Mouse (Mus musculus) megakaryocyte progenitor cell, adult 5-6 weeks (primary cell): ENCODE data around the gene Defa37. TPM values are rescaled to one million over a fixed set of nuclear protein-coding genes. Genes with fewer than 3 reads are reported as not detected.
"Not testable (repeated sequence)": the region's sequence is repeated elsewhere in the genome, so short reads cannot be mapped to it uniquely, and the experiment has no call there.

Experiments
- ATAC-seq: replicated peaks from 2 replicates; pipeline ENCODE4 v1.8.0; 2016; ENCODE audit warnings: mild to moderate bottlenecking, moderate TSS enrichment, inconsistent platforms; ENCODE audit not compliant: poor library complexity
- total RNA-seq, 2 experiments: library from RNA; stranded (forward) in 1 of 2; stranded (reverse) in 1 of 2; fragments of 157-497, 149-512 nt in 1 of 2; fragments of 200-1000 nt in 1 of 2; gene quantifications; 2 replicates each; pipeline versions ENCODE4 v1.2.3 to v1.2.4; 2015 to 2017

The Defa37 gene
- total RNA-seq (2015) (not detected in 2 replicates), total RNA-seq (2017) (not detected in 2 replicates)

DNA sequence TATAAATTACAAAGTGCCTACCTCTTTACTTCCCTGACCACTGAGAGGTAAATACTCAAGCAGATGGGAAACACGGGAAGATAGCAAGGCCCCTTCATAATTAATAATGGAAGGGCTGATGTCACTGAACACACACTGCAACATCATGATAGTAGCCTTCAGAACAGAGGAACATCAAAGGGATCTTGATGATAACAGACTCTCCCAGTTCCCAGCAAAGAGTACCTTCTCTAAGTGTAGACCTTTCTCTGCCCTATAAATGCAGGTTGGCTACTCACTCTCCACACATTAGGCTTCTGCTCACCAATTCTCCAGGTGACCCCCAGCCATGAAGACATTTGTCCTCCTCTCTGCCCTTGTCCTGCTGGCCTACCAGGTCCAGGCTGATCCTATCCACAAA lies at the start of gene Defa37:
Defa37 (plus strand) TSS at position 301 of the 400 bp plus-strand sequence.
- not testable (repeated sequence) for ATAC-seq

DNA sequence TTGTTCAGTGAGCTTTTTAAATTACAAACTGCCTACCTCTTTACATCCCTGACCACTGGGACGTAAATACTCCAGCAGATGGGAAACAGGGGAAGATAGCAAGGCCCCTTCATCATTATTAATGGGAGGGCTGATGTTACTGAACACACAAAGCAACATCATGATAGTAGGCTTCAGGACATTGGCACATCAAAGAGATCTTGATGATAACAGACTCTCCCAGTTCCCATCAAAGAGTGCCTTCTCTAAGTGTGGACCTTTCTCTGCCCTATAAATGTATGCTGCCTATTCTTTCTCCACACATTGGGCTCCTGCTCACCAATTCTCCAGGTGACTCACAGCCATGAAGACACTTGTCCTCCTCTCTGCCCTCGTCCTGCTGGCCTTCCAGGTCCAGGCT lies 36.5 kb upstream of the Defa37 start, which contains the start of gene Defa32:
Defa32 (plus strand) TSS at position 301 of the 400 bp plus-strand sequence.
- ATAC-seq = not testable (repeated sequence)

DNA sequence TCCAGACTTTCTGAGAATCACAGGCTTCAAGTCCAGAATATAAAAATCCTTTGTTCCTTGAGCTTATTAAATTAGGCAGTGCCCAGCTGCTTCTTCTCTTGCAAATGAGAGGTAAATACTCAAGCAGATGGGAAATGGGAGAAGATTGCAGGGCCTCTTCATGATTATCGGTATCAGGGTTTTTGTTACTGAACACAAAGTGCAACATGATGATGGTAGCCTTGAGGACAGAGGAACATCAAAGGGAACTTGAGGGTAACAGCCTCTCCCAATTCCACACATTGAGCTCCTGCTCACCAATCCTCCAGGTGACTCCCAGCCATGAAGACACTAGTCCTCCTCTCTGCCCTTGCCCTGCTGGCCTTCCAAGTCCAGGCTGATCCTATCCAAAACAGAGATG lies 17.5 kb downstream of the Defa37 start, which contains the start of gene Defa28:
Defa28 (plus strand) TSS at position 301 of the 400 bp plus-strand sequence.
- not testable (repeated sequence) for ATAC-seq

DNA sequence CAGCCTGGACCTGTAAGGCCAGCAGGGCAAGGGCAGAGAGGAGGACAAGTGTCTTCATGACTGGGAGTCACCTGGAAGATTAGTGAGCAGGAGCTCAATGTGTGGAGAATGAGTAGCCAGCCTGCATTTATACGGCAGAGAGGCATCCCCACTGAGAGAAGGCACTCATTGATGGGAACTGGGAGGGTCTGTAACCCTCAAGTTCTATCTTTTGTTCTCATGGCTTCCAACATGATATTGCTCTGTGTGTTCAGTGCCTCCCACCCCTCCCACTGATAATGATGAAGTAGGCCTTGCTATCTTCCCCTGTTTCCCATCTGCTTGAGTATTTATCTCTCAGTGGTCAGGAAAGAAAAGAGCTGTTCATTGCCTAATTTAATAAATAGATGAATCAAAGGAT lies 29.2 kb downstream of the Defa37 start, which contains the start of gene Gm7861:
Gm7861 (minus strand) TSS at position 101 of the 400 bp plus-strand sequence.
- ATAC-seq = not testable (repeated sequence)

Other genes starting within 250 kb of the Defa37 start
- not detected in 2 replicates for gene Defa27, start 249.8 kb upstream of the Defa37 start, total RNA-seq (2015)
- not detected in 2 replicates for gene Defa27, start 249.8 kb upstream of the Defa37 start, total RNA-seq (2017)
- not detected in 2 replicates for gene Defa29, start 238.4 kb upstream of the Defa37 start, total RNA-seq (2015)
- gene Defa29, start 238.4 kb upstream of the Defa37 start, total RNA-seq (2017) = not detected in 2 replicates
- gene Defa2, start 186.9 kb upstream of the Defa37 start, total RNA-seq (2015) = not detected in 2 replicates
- not detected in 2 replicates for gene Defa2, start 186.9 kb upstream of the Defa37 start, total RNA-seq (2017)
- not detected in 2 replicates for gene Defa33, start 173.6 kb upstream of the Defa37 start, total RNA-seq (2015)
- gene Defa33, start 173.6 kb upstream of the Defa37 start, total RNA-seq (2017) = not detected in 2 replicates
- gene Defa36, start 138.0 kb upstream of the Defa37 start, total RNA-seq (2015) = not detected in 2 replicates
- gene Defa36, start 138.0 kb upstream of the Defa37 start, total RNA-seq (2017) = not detected in 2 replicates
- not detected in 2 replicates for gene Gm7849, start 108.8 kb upstream of the Defa37 start, total RNA-seq (2015)
- gene Gm7849, start 108.8 kb upstream of the Defa37 start, total RNA-seq (2017) = not detected in 2 replicates
- not detected in 2 replicates for gene Defa20, start 56.1 kb upstream of the Defa37 start, total RNA-seq (2015)
- not detected in 2 replicates for gene Defa20, start 56.1 kb upstream of the Defa37 start, total RNA-seq (2017)
- gene Defa32, start 36.4 kb upstream of the Defa37 start, total RNA-seq (2015) = not detected in 2 replicates
- gene Defa32, start 36.4 kb upstream of the Defa37 start, total RNA-seq (2017) = not detected in 2 replicates
- not detected in 2 replicates for gene Defa28, start 17.6 kb downstream of the Defa37 start, total RNA-seq (2015)
- not detected in 2 replicates for gene Defa28, start 17.6 kb downstream of the Defa37 start, total RNA-seq (2017)
- not detected in 2 replicates for gene Gm7861, start 29.1 kb downstream of the Defa37 start, total RNA-seq (2015)
- gene Gm7861, start 29.1 kb downstream of the Defa37 start, total RNA-seq (2017) = not detected in 2 replicates
- not detected in 2 replicates for gene Defa26, start 52.8 kb downstream of the Defa37 start, total RNA-seq (2015)
- not detected in 2 replicates for gene Defa26, start 52.8 kb downstream of the Defa37 start, total RNA-seq (2017)
- not detected in 2 replicates for gene Defa17, start 90.4 kb downstream of the Defa37 start, total RNA-seq (2015)
- not detected in 2 replicates for gene Defa17, start 90.4 kb downstream of the Defa37 start, total RNA-seq (2017)
- gene Defa34, start 100.4 kb downstream of the Defa37 start, total RNA-seq (2015) = not detected in 2 replicates
- gene Defa34, start 100.4 kb downstream of the Defa37 start, total RNA-seq (2017) = not detected in 2 replicates
- gene AY761184, start 138.3 kb downstream of the Defa37 start, total RNA-seq (2015) = not detected in 2 replicates
- gene AY761184, start 138.3 kb downstream of the Defa37 start, total RNA-seq (2017) = not detected in 2 replicates
- gene Defa24, start 169.1 kb downstream of the Defa37 start, total RNA-seq (2015) = not detected in 2 replicates
- not detected in 2 replicates for gene Defa24, start 169.1 kb downstream of the Defa37 start, total RNA-seq (2017)